Mouse (Mus musculus) bone marrow, adult 2 months (tissue): ENCODE measurements around the gene Chka.

Experiments
- CTCF ChIP-seq: fragments of 200-500 bp; IDR thresholded peaks from 2 replicates; pipeline ENCODE4 v1.5.1; 2011; ENCODE audit warnings: low read length, control low read depth; ENCODE audit not compliant: control insufficient read depth, insufficient read depth
- POLR2A ChIP-seq: fragments of 200-500 bp; IDR thresholded peaks from 2 replicates; pipeline ENCODE4 v1.6.1; 2011; ENCODE audit warnings: low read depth, mild to moderate bottlenecking, control low read depth, low read length, borderline replicate concordance; ENCODE audit not compliant: control insufficient read depth

DNA sequence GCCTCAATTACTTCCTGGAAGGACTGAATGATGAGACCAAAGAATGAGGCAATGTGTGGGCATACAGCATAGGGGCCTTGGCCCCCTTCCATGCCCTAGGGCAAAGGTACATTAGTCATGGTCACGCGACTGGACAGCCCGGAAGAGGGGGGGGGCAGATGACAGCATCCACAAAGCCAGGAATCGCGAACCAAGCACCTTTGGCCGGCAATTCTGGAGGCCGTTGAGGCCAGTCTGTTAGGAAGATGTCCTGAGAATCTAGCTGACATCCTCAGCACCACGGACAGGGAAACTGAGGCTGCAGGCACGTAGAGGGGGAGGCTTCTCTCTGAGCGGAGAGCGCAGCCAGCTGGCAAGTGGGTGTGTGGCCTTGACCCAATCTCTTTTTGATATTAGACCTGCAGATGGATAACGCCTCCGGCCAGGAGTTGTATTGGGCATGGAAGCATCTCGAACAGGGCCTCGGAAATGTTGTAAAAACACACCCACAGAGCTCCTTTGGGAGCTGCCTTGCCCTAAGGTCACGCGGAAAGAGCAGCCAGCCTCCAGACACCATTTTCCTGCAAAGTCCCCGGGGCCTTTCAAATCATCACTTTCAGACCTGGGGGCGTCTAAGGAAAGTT is 615 bp upstream of the Chka start:
- no peak for TF ChIP-seq POLR2A
- TF ChIP-seq CTCF, result no peak
